Mouse (Mus musculus): ENCODE data around the gene Itga9. TPM values are rescaled to one million over a fixed set of nuclear protein-coding genes. Genes with fewer than 3 reads are reported as not detected.
A peak's percentile ranks its signal among the peaks of the same experiment; 100 is the strongest.

Gene Itga9
- polyA plus RNA-seq (2012; rRNA removed) = 7.2 and 9.0 TPM in 2 replicates

DNA sequence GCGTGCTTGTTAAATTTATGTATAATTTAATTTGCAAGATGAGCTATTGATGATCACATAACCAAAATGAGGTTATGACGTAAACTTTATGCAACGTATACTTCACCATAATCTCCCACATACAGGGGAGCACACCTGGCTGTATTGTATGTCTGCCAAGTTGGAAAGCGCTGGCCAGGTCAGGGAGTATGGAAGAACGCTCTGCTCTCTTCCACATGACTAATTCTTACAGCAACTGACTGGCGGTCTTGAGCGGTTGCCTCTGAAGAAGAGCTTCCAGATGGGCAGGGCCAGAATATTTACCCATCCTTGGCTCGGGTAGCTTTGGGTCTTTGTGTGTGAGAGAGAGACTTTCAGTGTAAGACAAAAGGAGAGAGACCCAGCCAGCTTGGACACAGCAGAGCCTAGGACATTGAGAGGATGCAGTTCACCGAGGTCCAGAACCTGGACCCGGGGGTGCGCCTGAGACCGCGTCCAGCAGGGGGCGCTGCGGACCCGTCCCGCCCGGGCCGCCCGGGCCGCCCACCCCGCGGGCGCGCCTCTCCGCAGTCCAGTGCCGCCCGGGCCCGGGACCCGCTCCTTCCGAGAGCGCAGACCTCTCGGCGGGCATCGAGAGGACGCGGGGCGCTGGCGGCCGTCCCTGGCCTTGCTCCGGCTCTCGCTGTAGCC lies at the start of gene Itga9:
Gene Itga9 (plus strand): TSS at position 543 of the 669 bp plus-strand sequence.
- Histone ChIP-seq H3K4me3 (ENCODE audit: control insufficient read depth, insufficient read depth, low read length) (peak within 1 kb of the TSS; percentile 68), H3K4me1 (replicated peaks; ENCODE audit: control insufficient read depth, insufficient read depth, low read length) (peaks cover 12% of the 10 kb centered on the region), H3K27me3 (ENCODE audit: control insufficient read depth, insufficient read depth, low read length) (peaks cover 4% of the 10 kb centered on the region; the same call in 1 of the 2 replicates), H3K27ac (ENCODE audit: control insufficient read depth, insufficient read depth, low read length) (no peak within 1 kb of the TSS), H3K36me3 (ENCODE audit: control insufficient read depth, insufficient read depth, low read length) (no peaks in the 10 kb centered on the region)
- DNase-seq = peak; percentile 84
- 16% methylated on average over 42 of the region's 42 CpGs for WGBS
- TF ChIP-seq POLR2A (IDR thresholded peaks at IDR 0.05; ENCODE audit: control insufficient read depth, extremely low read depth, insufficient read depth, low read length, poor library complexity) (no peak), CTCF (IDR thresholded peaks at IDR 0.05; ENCODE audit: borderline replicate concordance, control insufficient read depth, extremely low read depth, insufficient read depth, low read length, poor library complexity) (peak; percentile 97)

DNA sequence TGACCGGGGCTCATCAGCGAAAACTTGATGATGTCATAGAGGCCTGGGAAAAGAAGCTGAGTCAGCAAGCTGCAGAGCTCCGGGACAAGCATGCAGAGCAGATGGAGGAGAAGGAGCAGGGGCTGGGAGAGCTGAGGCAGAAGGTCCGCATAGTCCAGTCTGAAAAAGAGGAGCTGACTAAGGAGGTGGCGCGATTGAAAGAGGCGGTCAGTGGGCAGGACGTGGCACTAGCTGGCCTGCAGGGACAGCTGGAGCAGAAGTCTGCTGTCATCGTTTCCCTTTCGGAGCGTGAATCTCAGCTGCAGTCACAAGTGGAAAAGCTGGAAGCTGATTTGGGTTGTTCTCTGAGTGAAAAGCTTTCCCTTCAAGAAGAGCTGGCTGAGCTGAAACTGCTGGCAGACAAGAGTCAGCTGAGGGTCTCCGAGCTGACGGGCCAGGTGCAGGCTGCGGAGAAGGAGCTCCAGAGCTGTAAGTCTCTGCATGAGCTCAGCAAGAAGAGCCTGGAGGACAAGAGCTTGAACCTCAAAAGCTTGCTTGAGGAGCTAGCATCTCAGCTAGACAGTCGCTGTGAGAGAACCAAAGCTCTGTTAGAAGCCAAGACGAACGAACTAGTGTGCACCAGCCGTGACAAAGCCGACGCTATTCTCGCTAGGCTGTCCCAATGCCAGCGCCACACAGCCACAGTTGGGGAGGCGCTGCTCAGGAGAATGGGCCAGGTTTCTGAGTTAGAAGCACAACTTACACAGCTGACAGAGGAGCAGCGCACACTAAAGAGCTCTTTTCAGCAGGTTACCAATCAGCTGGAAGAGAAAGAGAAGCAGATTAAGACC lies 49.3 kb upstream of the Itga9 start:
- TF ChIP-seq POLR2A (IDR thresholded peaks at IDR 0.05; ENCODE audit: control insufficient read depth, extremely low read depth, insufficient read depth, low read length, poor library complexity) (no peak), CTCF (IDR thresholded peaks at IDR 0.05; ENCODE audit: borderline replicate concordance, control insufficient read depth, extremely low read depth, insufficient read depth, low read length, poor library complexity) (no peak)
- WGBS = 93% methylated on average over 24 of the region's 24 CpGs
- no peak for DNase-seq
- no peaks in the 10 kb centered on the region for H3K4me1 ChIP-seq (replicated peaks; ENCODE audit: control insufficient read depth, insufficient read depth, low read length)
- no peak overlapping the region for H3K27ac ChIP-seq (ENCODE audit: control insufficient read depth, insufficient read depth, low read length)
- H3K27me3 ChIP-seq (ENCODE audit: control insufficient read depth, insufficient read depth, low read length) = no peaks in the 10 kb centered on the region
- no peak overlapping the region for H3K4me3 ChIP-seq (ENCODE audit: control insufficient read depth, insufficient read depth, low read length)
- peaks cover 67% of the 10 kb centered on the region for H3K36me3 ChIP-seq (ENCODE audit: control insufficient read depth, insufficient read depth, low read length)

DNA sequence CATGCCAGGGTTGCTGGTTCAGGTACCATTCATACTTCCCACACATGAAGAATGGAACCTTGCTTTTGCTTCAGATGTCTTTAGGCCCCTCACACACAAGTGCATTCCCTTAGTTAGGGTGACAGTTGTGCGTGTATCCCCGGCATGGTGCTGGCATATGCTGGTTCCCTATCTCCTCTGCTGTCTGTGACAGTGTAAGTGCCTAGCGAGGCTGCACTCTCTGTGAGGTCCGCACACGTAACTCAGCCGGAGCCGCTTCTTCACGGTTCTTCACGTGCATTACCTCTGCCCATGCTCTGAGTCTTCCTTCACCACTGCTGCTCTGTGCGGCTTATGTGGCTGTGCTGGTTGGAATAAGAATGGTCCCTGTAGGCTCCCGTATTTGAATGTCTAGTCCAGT lies 43.1 kb upstream of the Itga9 start:
- WGBS = 98% methylated on average over 11 of the region's 11 CpGs
- TF ChIP-seq CTCF (IDR thresholded peaks at IDR 0.05; ENCODE audit: borderline replicate concordance, control insufficient read depth, extremely low read depth, insufficient read depth, low read length, poor library complexity) (no peak), POLR2A (IDR thresholded peaks at IDR 0.05; ENCODE audit: control insufficient read depth, extremely low read depth, insufficient read depth, low read length, poor library complexity) (no peak)
- peaks cover 80% of the 10 kb centered on the region for H3K36me3 ChIP-seq (ENCODE audit: control insufficient read depth, insufficient read depth, low read length)

DNA sequence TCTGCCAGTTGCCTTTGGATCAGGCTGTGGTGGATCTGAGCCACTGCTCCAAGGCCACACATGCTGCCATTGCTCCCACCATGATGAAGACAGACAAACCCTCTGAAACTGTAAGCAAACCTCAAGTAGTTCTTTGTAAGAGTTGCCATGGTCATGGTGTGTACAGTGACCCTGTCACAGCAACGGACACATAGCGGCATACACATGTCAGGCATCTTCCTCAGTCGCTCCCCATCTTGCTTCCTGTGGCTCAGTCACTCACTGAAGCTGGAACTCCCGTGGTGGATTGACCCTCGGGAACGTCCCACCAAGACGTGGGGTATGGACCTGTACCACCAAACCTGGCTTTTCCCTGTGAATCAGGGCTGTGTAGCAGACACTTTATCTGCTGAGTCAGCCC lies 42.6 kb upstream of the Itga9 start:
- H3K27me3 ChIP-seq (ENCODE audit: control insufficient read depth, insufficient read depth, low read length) = no peaks in the 10 kb centered on the region
- DNase-seq = no peak
- no peak overlapping the region for H3K4me3 ChIP-seq (ENCODE audit: control insufficient read depth, insufficient read depth, low read length)
- H3K4me1 ChIP-seq (replicated peaks; ENCODE audit: control insufficient read depth, insufficient read depth, low read length) = no peaks in the 10 kb centered on the region
- TF ChIP-seq CTCF (IDR thresholded peaks at IDR 0.05; ENCODE audit: borderline replicate concordance, control insufficient read depth, extremely low read depth, insufficient read depth, low read length, poor library complexity) (no peak), POLR2A (IDR thresholded peaks at IDR 0.05; ENCODE audit: control insufficient read depth, extremely low read depth, insufficient read depth, low read length, poor library complexity) (no peak)
- peaks cover 75% of the 10 kb centered on the region for H3K36me3 ChIP-seq (ENCODE audit: control insufficient read depth, insufficient read depth, low read length)
- 94% methylated on average over 7 of the region's 7 CpGs for WGBS
- no peak overlapping the region for H3K27ac ChIP-seq (ENCODE audit: control insufficient read depth, insufficient read depth, low read length)

More for the DNA sequence above, 43.1 kb upstream of the Itga9 start:
- no peak for DNase-seq
- H3K4me1 ChIP-seq (replicated peaks; ENCODE audit: control insufficient read depth, insufficient read depth, low read length) = no peaks in the 10 kb centered on the region
- H3K4me3 ChIP-seq (ENCODE audit: control insufficient read depth, insufficient read depth, low read length) = no peak overlapping the region
- no peak overlapping the region for H3K27ac ChIP-seq (ENCODE audit: control insufficient read depth, insufficient read depth, low read length)
- no peaks in the 10 kb centered on the region for H3K27me3 ChIP-seq (ENCODE audit: control insufficient read depth, insufficient read depth, low read length)

DNA sequence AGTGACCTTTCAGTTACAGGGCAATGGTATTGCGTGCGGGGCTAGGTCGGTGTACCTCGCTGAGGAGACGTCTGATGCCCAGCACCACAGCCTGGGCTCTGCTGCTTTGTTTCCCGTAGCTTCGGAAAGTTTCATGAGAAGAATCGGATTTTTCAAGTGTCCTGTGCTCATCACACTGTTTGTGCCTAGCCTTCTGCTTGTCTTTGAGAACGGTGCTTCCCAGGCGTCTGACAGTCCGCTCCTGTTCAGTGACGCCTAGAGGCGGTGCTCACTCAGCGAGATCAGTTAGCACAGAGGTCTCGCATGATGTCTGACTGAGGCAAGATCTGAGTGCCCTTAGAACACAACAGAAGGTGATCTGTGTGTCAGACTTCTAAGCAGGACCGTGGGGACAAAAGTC lies 41.8 kb upstream of the Itga9 start:
- Histone ChIP-seq H3K4me1 (replicated peaks; ENCODE audit: control insufficient read depth, insufficient read depth, low read length) (no peaks in the 10 kb centered on the region), H3K27ac (ENCODE audit: control insufficient read depth, insufficient read depth, low read length) (no peak overlapping the region), H3K4me3 (ENCODE audit: control insufficient read depth, insufficient read depth, low read length) (no peak overlapping the region), H3K36me3 (ENCODE audit: control insufficient read depth, insufficient read depth, low read length) (peaks cover 74% of the 10 kb centered on the region), H3K27me3 (ENCODE audit: control insufficient read depth, insufficient read depth, low read length) (no peaks in the 10 kb centered on the region)
- DNase-seq = no peak
- TF ChIP-seq CTCF (IDR thresholded peaks at IDR 0.05; ENCODE audit: borderline replicate concordance, control insufficient read depth, extremely low read depth, insufficient read depth, low read length, poor library complexity) (no peak), POLR2A (IDR thresholded peaks at IDR 0.05; ENCODE audit: control insufficient read depth, extremely low read depth, insufficient read depth, low read length, poor library complexity) (no peak)
- WGBS = 95% methylated on average over 16 of the region's 16 CpGs

DNA sequence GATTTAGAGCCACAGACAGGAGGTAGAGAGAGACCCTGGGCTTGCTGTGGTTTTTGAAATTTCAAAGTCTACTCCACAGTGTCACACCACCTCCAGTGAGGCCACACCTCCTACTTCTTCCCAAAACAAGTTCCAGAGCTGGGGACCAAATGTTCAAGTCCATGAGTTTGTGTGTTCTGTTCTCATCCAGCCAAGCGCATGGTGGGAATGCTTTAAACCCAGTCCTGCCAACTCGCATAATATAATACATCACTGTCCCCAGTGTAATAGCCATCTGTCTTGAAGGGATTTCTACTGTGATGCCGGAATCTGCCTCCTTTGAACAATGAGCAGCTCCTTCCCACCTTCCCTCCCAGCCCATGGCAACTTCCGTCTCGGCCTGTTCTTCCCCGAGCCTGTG lies 37.2 kb upstream of the Itga9 start:
- H3K36me3 ChIP-seq (ENCODE audit: control insufficient read depth, insufficient read depth, low read length) = peaks cover 75% of the 10 kb centered on the region
- H3K27ac ChIP-seq (ENCODE audit: control insufficient read depth, insufficient read depth, low read length) = no peak overlapping the region
- H3K4me1 ChIP-seq (replicated peaks; ENCODE audit: control insufficient read depth, insufficient read depth, low read length) = no peaks in the 10 kb centered on the region
- no peaks in the 10 kb centered on the region for H3K27me3 ChIP-seq (ENCODE audit: control insufficient read depth, insufficient read depth, low read length)
- 96% methylated on average over 6 of the region's 6 CpGs for WGBS
- TF ChIP-seq CTCF (IDR thresholded peaks at IDR 0.05; ENCODE audit: borderline replicate concordance, control insufficient read depth, extremely low read depth, insufficient read depth, low read length, poor library complexity) (no peak), POLR2A (IDR thresholded peaks at IDR 0.05; ENCODE audit: control insufficient read depth, extremely low read depth, insufficient read depth, low read length, poor library complexity) (no peak)
- DNase-seq = no peak
- H3K4me3 ChIP-seq (ENCODE audit: control insufficient read depth, insufficient read depth, low read length) = no peak overlapping the region

All from thymus, adult 2 months (tissue).